Comparison of ENCODE assay signal across 10 mouse cellular contexts in the genomic region with DNA sequence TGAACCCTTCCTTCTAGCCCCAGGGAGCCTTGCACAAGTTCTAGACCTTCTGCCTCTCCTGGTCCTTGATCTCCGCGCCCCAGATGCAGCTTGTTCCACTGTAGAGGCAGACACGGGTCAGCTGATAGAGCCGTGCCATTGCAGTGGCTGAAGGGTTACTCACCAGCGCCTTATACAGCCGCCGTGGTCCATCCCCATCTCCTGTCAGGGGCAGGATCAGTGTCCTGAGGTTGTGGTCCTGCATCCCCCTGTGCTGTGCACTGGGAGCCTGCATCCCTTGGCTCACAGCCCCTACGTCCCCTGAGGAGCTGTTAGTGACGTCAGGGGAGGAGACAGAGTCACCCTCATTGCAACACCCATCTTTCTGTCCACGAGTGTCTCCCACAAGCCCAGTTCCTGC. TPM values are rescaled to one million over a fixed set of nuclear protein-coding genes. Genes with fewer than 3 reads are reported as not detected.
DNase-seq lines count a peak whose midpoint lies in the region; ATAC-seq and TF ChIP-seq lines count a peak whose summit lies in the region.
"Had no signal": no experiment of that assay in that cellular context is flagged by ENCODE, and none has a peak within 500 bp of the region (broad histone marks: within the 10 kb centered on the region; RNA-seq: fewer than 3 reads in every experiment).

No protein-coding gene starts in this region.

- peak overlapping the region; percentile 2; the same call in 1 of the 2 replicates for H3K4me3 ChIP-seq in forebrain, embryonic 10.5 days
- H3K4me3 ChIP-seq in forebrain, embryonic 14.5 days (ENCODE audit: low read depth, low read length) = no peak overlapping the region
- no peak overlapping the region for H3K4me3 ChIP-seq in lung, embryonic 15.5 days
- H3K4me3 ChIP-seq in lung, adult 2 months (replicated peaks; ENCODE audit: extremely low read depth, low read depth, low read length) = no peak overlapping the region
- no peak overlapping the region for H3K4me3 ChIP-seq in heart, embryonic 16.5 days (ENCODE audit: low read length)

- peaks cover 60% of the 10 kb centered on the region for H3K4me1 ChIP-seq in forebrain, embryonic 10.5 days
- no peaks in the 10 kb centered on the region for H3K4me1 ChIP-seq in forebrain, embryonic 14.5 days (ENCODE audit: control insufficient read depth, insufficient read depth, low read length)
- peaks cover 55% of the 10 kb centered on the region for H3K4me1 ChIP-seq in lung, embryonic 15.5 days
- peaks cover 41% of the 10 kb centered on the region for H3K4me1 ChIP-seq in lung, adult 2 months (ENCODE audit: control insufficient read depth, insufficient read depth, low read length)
- peaks cover 55% of the 10 kb centered on the region for H3K4me1 ChIP-seq in heart, embryonic 16.5 days (ENCODE audit: control insufficient read depth, insufficient read depth, low read length)

- no peak for ATAC-seq in forebrain, embryonic 14.5 days
- no peak for ATAC-seq in lung, embryonic 15.5 days (ENCODE audit: borderline replicate concordance, extremely low read depth, low FRiP score, low TSS enrichment)
- ATAC-seq in heart, embryonic 16.5 days (replicated peaks; ENCODE audit: extremely low read depth, insufficient read depth, low FRiP score) = no peak
- peak; percentile 50 for ATAC-seq in megakaryocyte, adult 5-6 weeks (ENCODE audit: poor library complexity, severe bottlenecking)

- H3K9me3 ChIP-seq in forebrain, embryonic 10.5 days = no peaks in the 10 kb centered on the region
- H3K9me3 ChIP-seq in forebrain, embryonic 14.5 days (replicated peaks; ENCODE audit: control insufficient read depth, low read length) = no peaks in the 10 kb centered on the region
- H3K9me3 ChIP-seq in lung, embryonic 15.5 days = no peaks in the 10 kb centered on the region
- H3K9me3 ChIP-seq in heart, embryonic 16.5 days (replicated peaks; ENCODE audit: control insufficient read depth, low read length) = no peaks in the 10 kb centered on the region

- TF ChIP-seq POLR2A in lung, adult 2 months (IDR thresholded peaks at IDR 0.05; ENCODE audit: borderline replicate concordance, extremely low read depth, low read depth, low read length) = no peak

- no peak overlapping the region for H3K4me2 ChIP-seq in forebrain, embryonic 14.5 days (ENCODE audit: low read length)
- 0 out of 2 replicates have a peak overlapping the region, but pooled peaks have one; percentile 15 for H3K4me2 ChIP-seq in lung, embryonic 15.5 days
- H3K4me2 ChIP-seq in heart, embryonic 16.5 days (ENCODE audit: low read depth, low read length) = peak overlapping the region; percentile 26
- H3K4me2 ChIP-seq: midbrain, embryonic 11.5 days had no signal

- WGBS in forebrain, embryonic 10.5 days = 84% methylated on average over 10 of the region's 10 CpGs
- WGBS in forebrain, embryonic 14.5 days = 80% methylated on average over 10 of the region's 10 CpGs
- 55% methylated on average over 10 of the region's 10 CpGs for WGBS in lung, embryonic 15.5 days
- WGBS in lung, adult 2 months = 33% methylated on average over 10 of the region's 10 CpGs
- 51% methylated on average over 10 of the region's 10 CpGs for WGBS in heart, embryonic 16.5 days

- H3K27me3 ChIP-seq in forebrain, embryonic 10.5 days (ENCODE audit: poor library complexity, severe bottlenecking) = no peaks in the 10 kb centered on the region
- no peaks in the 10 kb centered on the region for H3K27me3 ChIP-seq in forebrain, embryonic 14.5 days (replicated peaks; ENCODE audit: control insufficient read depth, insufficient read depth, low read length)
- H3K27me3 ChIP-seq in lung, embryonic 15.5 days = no peaks in the 10 kb centered on the region
- H3K27me3 ChIP-seq in heart, embryonic 16.5 days (ENCODE audit: control insufficient read depth, insufficient read depth, low read length) = no peaks in the 10 kb centered on the region

- H3K36me3 ChIP-seq in forebrain, embryonic 10.5 days (replicated peaks) = peaks cover 54% of the 10 kb centered on the region
- peaks cover 28% of the 10 kb centered on the region for H3K36me3 ChIP-seq in forebrain, embryonic 14.5 days (ENCODE audit: control insufficient read depth, insufficient read depth, low read length)
- peaks cover 26% of the 10 kb centered on the region for H3K36me3 ChIP-seq in lung, embryonic 15.5 days
- H3K36me3 ChIP-seq in heart, embryonic 16.5 days (ENCODE audit: control insufficient read depth, insufficient read depth) = peaks cover 20% of the 10 kb centered on the region

- TF ChIP-seq CTCF in lung, adult 2 months (IDR thresholded peaks at IDR 0.05; ENCODE audit: insufficient read depth, low read length) = no peak

- H3K27ac ChIP-seq in forebrain, embryonic 10.5 days = peak overlapping the region; percentile 53; the same call in 1 of the 2 replicates
- H3K27ac ChIP-seq in forebrain, embryonic 14.5 days (ENCODE audit: low read depth, low read length) = no peak overlapping the region
- peak overlapping the region; percentile 63; the same call in 1 of the 2 replicates for H3K27ac ChIP-seq in lung, embryonic 15.5 days
- H3K27ac ChIP-seq in heart, embryonic 16.5 days (ENCODE audit: low read length) = peak overlapping the region; percentile 49

- no peak overlapping the region for H3K9ac ChIP-seq in forebrain, embryonic 14.5 days (ENCODE audit: low read length)
- H3K9ac ChIP-seq in lung, embryonic 15.5 days = peak overlapping the region; percentile 11; the same call in 1 of the 2 replicates
- H3K9ac ChIP-seq in heart, embryonic 16.5 days (ENCODE audit: low read length) = peak overlapping the region; percentile 45

- DNase-seq in forebrain, embryonic 10.5 days (ENCODE audit: extremely low spot score, low spot score) = no peak
- DNase-seq in forebrain, embryonic 14.5 days (ENCODE audit: low spot score) = no peak
- no peak for DNase-seq in lung, adult 2 months
- DNase-seq in retina, postnatal 1 day = no peak
- no peak for DNase-seq in left cerebral cortex, adult 9 months (ENCODE audit: low spot score in 2 of 2)

RNA-seq across cellular contexts. Expression of a gene that starts 10.5 kb away (rescaled TPM):
- 60.6 and 62.1 TPM in 2 replicates for polyA plus RNA-seq in forebrain, embryonic 10.5 days (2016; fragmentation: Nextera tagmentation; extraction: Ambion mirVana)
- 76.4 and 114 TPM in 2 replicates for polyA plus RNA-seq in forebrain, embryonic 14.5 days (2014; fragmentation: Nextera tagmentation; extraction: Ambion mirVana)
- 45.4 and 47.0 TPM in 2 replicates for polyA plus RNA-seq in lung, embryonic 15.5 days (2015; fragmentation: Nextera tagmentation; extraction: Ambion mirVana)
- 103 and 104 TPM in 2 replicates for polyA plus RNA-seq in lung, adult 2 months (2012; rRNA removed)
- 31.3 and 33.2 TPM in 2 replicates for polyA plus RNA-seq in heart, embryonic 16.5 days (2015; fragmentation: Nextera tagmentation; extraction: Ambion mirVana)
- total RNA-seq in megakaryocyte, adult 5-6 weeks (2015) = 28.0 and 31.7 TPM in 2 replicates
- total RNA-seq in megakaryocyte, adult 5-6 weeks (2017) = 40.4 and 46.1 TPM in 2 replicates

RNA-seq across cellular contexts. Expression of a gene that starts 11.9 kb away (rescaled TPM):
- polyA plus RNA-seq in forebrain, embryonic 10.5 days (2016; fragmentation: Nextera tagmentation; extraction: Ambion mirVana) = 8.8 and 10.1 TPM in 2 replicates
- polyA plus RNA-seq in forebrain, embryonic 14.5 days (2014; fragmentation: Nextera tagmentation; extraction: Ambion mirVana) = 4.8 and 7.0 TPM in 2 replicates
- polyA plus RNA-seq in lung, embryonic 15.5 days (2015; fragmentation: Nextera tagmentation; extraction: Ambion mirVana) = 26.4 and 28.8 TPM in 2 replicates
- 27.6 and 27.7 TPM in 2 replicates for polyA plus RNA-seq in lung, adult 2 months (2012; rRNA removed)
- 4.7 and 5.3 TPM in 2 replicates for polyA plus RNA-seq in heart, embryonic 16.5 days (2015; fragmentation: Nextera tagmentation; extraction: Ambion mirVana)
- 3.4 and 3.7 TPM in 2 replicates for total RNA-seq in megakaryocyte, adult 5-6 weeks (2015)
- 5.0 and 6.5 TPM in 2 replicates for total RNA-seq in megakaryocyte, adult 5-6 weeks (2017)
- polyA plus RNA-seq: C2C12 had no signal

RNA-seq across cellular contexts. Expression of a gene that starts 17.6 kb away (rescaled TPM):
- 56.0 and 56.7 TPM in 2 replicates for polyA plus RNA-seq in forebrain, embryonic 10.5 days (2016; fragmentation: Nextera tagmentation; extraction: Ambion mirVana)
- 16.8 and 22.2 TPM in 2 replicates for polyA plus RNA-seq in forebrain, embryonic 14.5 days (2014; fragmentation: Nextera tagmentation; extraction: Ambion mirVana)
- 48.4 and 49.9 TPM in 2 replicates for polyA plus RNA-seq in lung, embryonic 15.5 days (2015; fragmentation: Nextera tagmentation; extraction: Ambion mirVana)
- 30.5 and 36.7 TPM in 2 replicates for polyA plus RNA-seq in lung, adult 2 months (2012; rRNA removed)
- polyA plus RNA-seq in heart, embryonic 16.5 days (2015; fragmentation: Nextera tagmentation; extraction: Ambion mirVana) = 28.1 and 29.6 TPM in 2 replicates
- total RNA-seq in megakaryocyte, adult 5-6 weeks (2015) = 4.5 and 7.4 TPM in 2 replicates
- total RNA-seq in megakaryocyte, adult 5-6 weeks (2017) = 16.2 and 20.6 TPM in 2 replicates

RNA-seq across cellular contexts. Expression of a gene that starts 25.3 kb away (rescaled TPM):
- polyA plus RNA-seq in forebrain, embryonic 10.5 days (2016; fragmentation: Nextera tagmentation; extraction: Ambion mirVana) = 2.4 and 3.0 TPM in 2 replicates
- polyA plus RNA-seq in forebrain, embryonic 14.5 days (2014; fragmentation: Nextera tagmentation; extraction: Ambion mirVana) = 2.9 and 4.1 TPM in 2 replicates
- 17.8 and 18.3 TPM in 2 replicates for polyA plus RNA-seq in lung, embryonic 15.5 days (2015; fragmentation: Nextera tagmentation; extraction: Ambion mirVana)
- polyA plus RNA-seq in lung, adult 2 months (2012; rRNA removed) = 39.9 and 44.0 TPM in 2 replicates
- polyA plus RNA-seq in heart, embryonic 16.5 days (2015; fragmentation: Nextera tagmentation; extraction: Ambion mirVana) = 15.2 and 16.3 TPM in 2 replicates
- 0.34 and 0.85 TPM in 2 replicates for total RNA-seq in megakaryocyte, adult 5-6 weeks (2015)
- total RNA-seq in megakaryocyte, adult 5-6 weeks (2017) = 0.07 and 0.28 TPM in 2 replicates

RNA-seq across cellular contexts. Expression of a gene that starts 36.5 kb away (rescaled TPM):
- 51.9 and 52.1 TPM in 2 replicates for polyA plus RNA-seq in forebrain, embryonic 10.5 days (2016; fragmentation: Nextera tagmentation; extraction: Ambion mirVana)
- 30.5 and 36.8 TPM in 2 replicates for polyA plus RNA-seq in forebrain, embryonic 14.5 days (2014; fragmentation: Nextera tagmentation; extraction: Ambion mirVana)
- polyA plus RNA-seq in lung, embryonic 15.5 days (2015; fragmentation: Nextera tagmentation; extraction: Ambion mirVana) = 60.7 and 66.5 TPM in 2 replicates
- polyA plus RNA-seq in lung, adult 2 months (2012; rRNA removed) = 86.4 and 104 TPM in 2 replicates
- polyA plus RNA-seq in heart, embryonic 16.5 days (2015; fragmentation: Nextera tagmentation; extraction: Ambion mirVana) = 62.7 and 63.0 TPM in 2 replicates
- total RNA-seq in megakaryocyte, adult 5-6 weeks (2015) = 16.4 and 20.2 TPM in 2 replicates
- 11.5 and 15.0 TPM in 2 replicates for total RNA-seq in megakaryocyte, adult 5-6 weeks (2017)
